Mouse (Mus musculus): ENCODE results near the gene Nbr1. TPM values are rescaled to one million over a fixed set of nuclear protein-coding genes. Genes with fewer than 3 reads are reported as not detected.
A peak's percentile ranks its signal among the peaks of the same experiment; 100 is the strongest.

Gene Nbr1
- total and polyA plus RNA-seq, 3 experiments: 38.6 to 52.3 TPM; not detected in 1

DNA sequence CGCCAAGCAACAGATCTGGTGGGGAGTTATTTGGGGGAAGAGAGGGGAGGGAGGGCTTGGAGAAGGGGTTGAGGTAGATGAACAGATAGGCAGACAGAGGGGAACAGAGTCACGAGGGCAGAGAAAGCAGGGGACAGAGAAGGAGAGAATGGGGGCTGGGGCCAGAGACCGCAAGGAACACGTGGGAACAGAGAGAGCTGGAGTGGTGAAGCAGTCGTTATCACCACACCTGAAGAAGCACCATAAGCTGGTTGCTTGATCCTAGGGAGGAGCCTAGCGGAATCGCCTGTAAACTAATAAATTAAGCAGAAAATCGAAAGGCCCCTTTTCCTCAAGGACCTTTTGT lies 74.7 kb downstream of the Nbr1 start:
- Histone ChIP-seq H3K79me2 (ENCODE audit: control insufficient read depth, insufficient read depth, low read length, poor library complexity) (no peaks in the 10 kb centered on the region; the same call in 1 of the 2 replicates), H3K27me3 (ENCODE audit: control insufficient read depth in 1 of 2, insufficient read depth in 2 of 2, low read length in 2 of 2) (no peaks in the 10 kb centered on the region), H3K4me3 (ENCODE audit: control insufficient read depth in 1 of 2, insufficient read depth in 1 of 2, low read depth in 2 of 2, low read length in 2 of 2) (peak overlapping the region; percentile 51 to 58), H3K36me3 (ENCODE audit: control insufficient read depth in 1 of 2, insufficient read depth in 2 of 2, low read length in 2 of 2) (peaks cover 0 to 3% of the 10 kb centered on the region in 2 experiments; a peak in 1 of 4 replicates), H3K9ac (ENCODE audit: control insufficient read depth, low read depth, low read length, poor library complexity, severe bottlenecking) (peak overlapping the region; percentile 81), H3K27ac (ENCODE audit: control insufficient read depth, low read depth, low read length) (peak overlapping the region; percentile 98), H3K9me3 (replicated peaks; ENCODE audit: insufficient read depth, low read length) (no peaks in the 10 kb centered on the region), H3K4me1 (ENCODE audit: control insufficient read depth in 1 of 2, insufficient read depth in 2 of 2, low read length in 2 of 2) (peaks cover 0 to 7% of the 10 kb centered on the region in 2 experiments; a peak in 2 of 4 replicates)
- TF ChIP-seq ZMIZ1 (IDR thresholded peaks at IDR 0.05; ENCODE audit: low read depth, low read length): no peak
- TF ChIP-seq MAX (IDR thresholded peaks at IDR 0.05; ENCODE audit: low read length): peak; percentile 92
- no peak for TF ChIP-seq CHD1 (IDR thresholded peaks at IDR 0.05; ENCODE audit: low read depth, low read length)
- TF ChIP-seq SIN3A (IDR thresholded peaks at IDR 0.05; ENCODE audit: low read length): no peak
- TF ChIP-seq E2F4 (IDR thresholded peaks at IDR 0.05; ENCODE audit: borderline replicate concordance, low read depth, low read length): no peak
- no peak for TF ChIP-seq ETS1 (IDR thresholded peaks at IDR 0.05; ENCODE audit: low read depth, low read length)
- no peak for TF ChIP-seq RAD21 (IDR thresholded peaks at IDR 0.05; ENCODE audit: low read depth, low read length)
- TF ChIP-seq MXI1 (IDR thresholded peaks at IDR 0.05; ENCODE audit: low read depth, low read length): peak; percentile 92
- peak; percentile 78 for TF ChIP-seq USF1 (IDR thresholded peaks at IDR 0.05; ENCODE audit: low read depth, low read length)
- TF ChIP-seq MYB (IDR thresholded peaks at IDR 0.05; ENCODE audit: low read depth, low read length): no peak
- no peak; a peak in 1 of 4 replicates for TF ChIP-seq POLR2A (IDR thresholded peaks at IDR 0.05; ENCODE audit: control insufficient read depth in 1 of 2, insufficient read depth in 1 of 2, low read depth in 1 of 2, low read length in 2 of 2, poor library complexity in 1 of 2)
- TF ChIP-seq USF2 (IDR thresholded peaks at IDR 0.05; ENCODE audit: borderline replicate concordance in 1 of 2, insufficient read depth in 1 of 2, low read depth in 1 of 2, low read length in 2 of 2): no peak
- TF ChIP-seq SMC3 (IDR thresholded peaks at IDR 0.05; ENCODE audit: low read depth, low read length): no peak
- no peak for TF ChIP-seq ZNF384 (IDR thresholded peaks at IDR 0.05; ENCODE audit: low read depth, low read length)
- TF ChIP-seq POLR2AphosphoS2 (IDR thresholded peaks at IDR 0.05; ENCODE audit: low read length): no peak
- TF ChIP-seq TAL1 (IDR thresholded peaks at IDR 0.05; ENCODE audit: low read length): no peak
- TF ChIP-seq NELFE (IDR thresholded peaks at IDR 0.05; ENCODE audit: low read depth, low read length): peak; percentile 71; the same call in 1 of the 2 replicates
- TF ChIP-seq TBP (IDR thresholded peaks at IDR 0.05; ENCODE audit: low read depth, low read length): no peak
- no peak for TF ChIP-seq CHD2 (IDR thresholded peaks at IDR 0.05; ENCODE audit: low read length)
- no peak for TF ChIP-seq EP300 (IDR thresholded peaks at IDR 0.05; ENCODE audit: low read depth in 1 of 2, low read length in 2 of 2)
- TF ChIP-seq GABPA (IDR thresholded peaks at IDR 0.05; ENCODE audit: low read depth, low read length): no peak
- TF ChIP-seq ZC3H11A (IDR thresholded peaks at IDR 0.05; ENCODE audit: low read depth, low read length): no peak
- TF ChIP-seq UBTF (IDR thresholded peaks at IDR 0.05; ENCODE audit: borderline replicate concordance, insufficient read depth, low read depth, low read length): no peak
- no peak for TF ChIP-seq JUND (IDR thresholded peaks at IDR 0.05; ENCODE audit: low read depth, low read length)
- no peak for TF ChIP-seq BHLHE40 (IDR thresholded peaks at IDR 0.05; ENCODE audit: borderline replicate concordance, low read depth, low read length)
- TF ChIP-seq POLR2AphosphoS5 (IDR thresholded peaks at IDR 0.05; ENCODE audit: borderline replicate concordance, low read depth, low read length): no peak
- TF ChIP-seq RCOR1 (IDR thresholded peaks at IDR 0.05; ENCODE audit: low read depth, low read length): no peak
- peak; percentile 93 for TF ChIP-seq MYC (IDR thresholded peaks at IDR 0.05; ENCODE audit: low read depth, low read length)
- no peak for TF ChIP-seq HCFC1 (IDR thresholded peaks at IDR 0.05; ENCODE audit: low read depth, low read length)
- no peak for DNase-seq (ENCODE audit: low read depth, low spot score)
